Mouse (Mus musculus) midbrain, embryonic 11.5 days (tissue): ENCODE measurements at regions not wholly inside any gene's neighbourhood (a gene's known extent, or its start where the extent isn't known, plus 50 kb on each side); places are given as distances from the start of the nearest gene placed in this dataset.

Source experiments
- ATAC-seq: fragments of 200-750 bp; cut with Nextera tagmentation; 2 replicates; pipeline ENCODE4 v1.8.0; 2017; ENCODE audit warnings: moderate TSS enrichment, moderate library complexity; ENCODE audit not compliant: low FRiP score
- DNase-seq: peaks from one replicate; pipeline ENCODE4 v3.0.0; 2015; ENCODE audit warnings: low spot score; ENCODE audit errors: missing footprints
- H3K27ac ChIP-seq: fragments of 300-500 bp; sonication (generic); 2 replicates; pipeline ENCODE4 v1.5.1; 2014; ENCODE audit warnings: low read depth, low read length
- H3K27me3 ChIP-seq: fragments of 300-500 bp; sonication (generic); 2 replicates; pipeline ENCODE4 v1.6.1; 2014; ENCODE audit warnings: mild to moderate bottlenecking, low read length, moderate library complexity, mixed read lengths; ENCODE audit not compliant: control insufficient read depth, insufficient read depth
- H3K36me3 ChIP-seq: fragments of 300-500 bp; sonication (generic); 2 replicates; pipeline ENCODE4 v1.6.1; 2014; ENCODE audit warnings: mild to moderate bottlenecking, low read length, moderate library complexity, mixed read lengths; ENCODE audit not compliant: control insufficient read depth, insufficient read depth
- H3K4me1 ChIP-seq: fragments of 300-500 bp; sonication (generic); 2 replicates; pipeline ENCODE4 v1.6.1; 2014; ENCODE audit warnings: low read length; ENCODE audit not compliant: control insufficient read depth, insufficient read depth
- H3K4me2 ChIP-seq: fragments of 300-500 bp; sonication (generic); 2 replicates; pipeline ENCODE4 v1.6.1; 2014; ENCODE audit warnings: mild to moderate bottlenecking, moderate library complexity
- H3K4me3 ChIP-seq: fragments of 300-500 bp; sonication (generic); 2 replicates; pipeline ENCODE4 v1.5.1; 2014; ENCODE audit warnings: low read depth, low read length
- H3K9ac ChIP-seq: fragments of 300-500 bp; sonication (generic); 2 replicates; pipeline ENCODE4 v1.6.1; 2014; ENCODE audit warnings: low read length
- H3K9me3 ChIP-seq: fragments of 300-500 bp; sonication (generic); 2 replicates; pipeline ENCODE4 v1.6.1; 2016; ENCODE audit warnings: low read length; ENCODE audit not compliant: control insufficient read depth
- WGBS: fragments of 180-500 bp; shearing (Covaris S2); extraction: QIAGEN DNeasy Blood & Tissue Kit; methylation state at CpG from one replicate; pipeline ENCODE4 v1.1.7; 2014; 5-methylcytosine and 5-hydroxymethylcytosine counted together

DNA sequence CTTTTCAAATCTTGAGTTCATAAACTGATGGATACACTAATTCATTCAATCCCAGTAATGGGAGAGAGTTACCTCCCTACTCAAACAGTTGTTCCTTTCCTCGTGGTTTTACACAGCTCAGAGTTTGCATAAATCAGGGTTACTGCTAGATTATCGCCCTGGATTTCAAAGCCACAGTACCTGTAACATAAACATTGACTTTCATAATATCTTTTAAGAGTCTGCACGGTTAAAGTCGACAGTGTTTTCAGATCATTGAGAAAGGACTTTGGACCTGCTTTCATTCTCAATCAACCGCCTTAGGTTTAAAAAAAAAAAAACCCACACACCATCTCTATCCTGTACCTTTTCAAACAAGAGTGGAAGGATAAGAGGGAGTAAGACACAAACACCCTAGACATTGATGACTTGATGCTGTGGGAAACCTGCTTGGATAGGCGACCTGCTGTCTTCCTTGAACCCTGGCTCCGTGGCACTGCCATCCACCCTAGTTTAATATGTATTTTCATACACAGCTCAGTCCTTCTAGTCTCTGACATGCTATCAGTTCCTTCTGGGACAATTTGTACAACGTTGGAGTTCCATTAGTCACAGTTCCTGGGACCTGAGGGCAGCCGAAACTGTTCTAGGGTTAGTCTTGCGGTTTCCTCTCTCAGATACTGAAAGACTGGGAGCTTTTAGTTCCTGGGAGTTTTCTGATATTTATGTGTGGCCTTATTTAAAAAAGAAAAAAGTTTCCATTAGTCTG is 179.3 kb downstream of the Rnf152 start:
- H3K4me3 ChIP-seq, result no peak overlapping the region
- no peak for ATAC-seq
- 82% methylated on average over 10 of the region's 10 CpGs for WGBS

DNA sequence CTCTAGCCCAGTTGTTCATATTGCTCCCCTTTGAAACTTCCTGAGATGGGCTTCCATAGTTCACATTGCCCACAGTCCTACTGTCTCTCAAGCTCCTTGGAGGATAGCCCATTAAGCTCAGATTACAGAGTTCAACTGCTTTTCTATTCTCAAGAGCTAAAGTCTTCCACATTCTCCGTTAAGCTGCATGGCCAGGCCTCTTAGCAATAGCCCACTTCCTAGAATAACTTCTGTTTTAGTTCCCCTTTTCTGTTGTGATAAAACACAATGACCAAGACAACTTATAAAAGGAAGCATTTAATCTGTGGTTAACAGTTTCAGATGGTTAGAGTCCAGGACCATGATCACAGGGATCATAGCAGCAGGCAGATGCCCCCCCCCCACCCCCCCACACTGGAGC is 185.5 kb downstream of the Rnf152 start:
- Histone ChIP-seq H3K27me3 (no peaks in the 10 kb centered on the region), H3K36me3 (no peaks in the 10 kb centered on the region), H3K4me3 (no peak overlapping the region), H3K9me3 (no peaks in the 10 kb centered on the region), H3K9ac (no peak overlapping the region), H3K27ac (no peak overlapping the region), H3K4me1 (no peaks in the 10 kb centered on the region), H3K4me2 (no peak overlapping the region)
- ATAC-seq, result no peak
- 78% methylated on average over 1 of the region's 1 CpGs for WGBS
- DNase-seq, result no peak

More for the DNA sequence above, 179.3 kb downstream of the Rnf152 start:
- Histone ChIP-seq H3K27ac (no peak overlapping the region), H3K4me2 (no peak overlapping the region), H3K27me3 (no peaks in the 10 kb centered on the region), H3K9ac (no peak overlapping the region), H3K4me1 (peaks cover 3% of the 10 kb centered on the region; the same call in 1 of the 2 replicates), H3K36me3 (no peaks in the 10 kb centered on the region), H3K9me3 (no peaks in the 10 kb centered on the region)
- DNase-seq, result no peak

DNA sequence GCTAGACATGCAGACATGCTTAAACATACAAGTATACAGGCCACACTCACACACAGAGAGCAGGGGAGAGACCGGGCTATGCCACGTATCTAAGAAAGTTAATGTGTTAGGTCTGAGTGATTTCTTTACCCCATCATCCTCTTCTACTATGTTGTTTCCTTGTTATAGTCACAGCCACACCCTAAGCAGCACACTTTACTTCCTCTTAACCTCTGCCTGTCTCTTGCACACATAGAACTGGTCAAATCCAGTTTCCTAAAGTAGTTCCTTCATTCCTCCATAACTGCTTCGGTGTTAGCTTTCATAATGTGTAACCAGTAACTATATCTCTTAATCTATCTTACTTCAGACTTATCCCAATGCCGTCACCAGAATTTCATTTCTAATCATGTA is 186.4 kb downstream of the Rnf152 start:
- no peak overlapping the region for H3K9ac ChIP-seq
- H3K4me2 ChIP-seq, result no peak overlapping the region
- no peak overlapping the region for H3K27ac ChIP-seq
- 97% methylated on average over 4 of the region's 4 CpGs for WGBS
- no peaks in the 10 kb centered on the region for H3K4me1 ChIP-seq
- no peaks in the 10 kb centered on the region for H3K27me3 ChIP-seq
- H3K36me3 ChIP-seq, result no peaks in the 10 kb centered on the region
- no peak overlapping the region for H3K4me3 ChIP-seq
- no peak for DNase-seq
- H3K9me3 ChIP-seq, result no peaks in the 10 kb centered on the region
- no peak for ATAC-seq

DNA sequence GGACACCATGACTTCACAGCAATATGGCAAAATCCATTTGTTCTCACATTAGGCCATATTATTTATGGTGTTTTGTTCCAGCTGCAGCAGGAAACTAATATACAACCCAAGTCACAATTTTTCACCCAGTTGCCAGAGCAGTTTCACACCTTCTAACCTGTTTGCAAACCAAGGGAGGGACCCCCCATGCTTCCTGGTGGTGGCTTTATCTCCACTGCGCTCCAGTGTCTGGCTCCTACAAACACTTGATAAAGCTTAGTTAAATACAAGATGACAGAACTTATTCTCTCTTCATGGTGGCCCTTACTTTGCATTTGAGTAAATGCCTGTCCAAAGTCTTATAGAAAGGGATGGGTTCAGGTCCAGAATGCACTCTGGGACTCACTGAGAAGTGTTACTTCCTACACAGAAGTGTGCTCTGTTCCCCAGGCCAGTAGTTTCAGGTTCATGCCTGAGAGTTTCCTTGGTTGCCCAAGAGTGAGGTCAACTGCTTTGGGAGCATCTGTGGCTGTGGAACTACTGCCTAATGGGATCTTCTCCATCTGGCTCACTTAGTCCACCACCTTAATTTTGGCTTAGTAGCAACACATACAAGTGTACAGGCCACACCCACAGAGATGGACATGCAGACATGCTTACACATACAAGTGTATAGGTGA is 186.9 kb downstream of the Rnf152 start:
- no peak for ATAC-seq
- no peaks in the 10 kb centered on the region for H3K9me3 ChIP-seq
- DNase-seq, result no peak
- no peaks in the 10 kb centered on the region for H3K4me1 ChIP-seq
- H3K4me3 ChIP-seq, result no peak overlapping the region
- H3K27me3 ChIP-seq, result no peaks in the 10 kb centered on the region
- no peak overlapping the region for H3K27ac ChIP-seq
- H3K4me2 ChIP-seq, result no peak overlapping the region
- H3K36me3 ChIP-seq, result no peaks in the 10 kb centered on the region
- H3K9ac ChIP-seq, result no peak overlapping the region
- 86% methylated on average over 1 of the region's 1 CpGs for WGBS

DNA sequence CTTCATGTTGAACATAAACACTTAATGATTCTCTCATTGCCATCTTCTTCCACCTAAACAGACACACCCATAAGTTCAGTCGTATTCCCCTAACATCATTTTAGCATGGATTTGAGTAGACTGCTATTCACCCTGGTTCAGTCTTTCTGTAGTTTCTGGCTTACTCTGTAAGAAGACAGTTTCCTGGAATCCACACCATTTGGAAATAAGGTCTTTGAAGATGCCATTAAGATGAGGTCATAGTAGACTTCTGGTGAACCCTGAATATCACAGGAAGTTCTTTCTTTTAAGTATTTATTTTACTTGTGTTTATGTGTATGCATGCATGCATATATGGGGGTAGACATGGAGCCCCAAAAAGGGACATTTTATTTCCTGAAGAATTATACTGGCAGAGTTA is 187.7 kb downstream of the Rnf152 start:
- 91% methylated on average over 1 of the region's 1 CpGs for WGBS
- Histone ChIP-seq H3K4me2 (no peak overlapping the region), H3K9me3 (no peaks in the 10 kb centered on the region), H3K4me3 (no peak overlapping the region), H3K36me3 (no peaks in the 10 kb centered on the region), H3K27ac (no peak overlapping the region), H3K27me3 (no peaks in the 10 kb centered on the region), H3K9ac (no peak overlapping the region), H3K4me1 (no peaks in the 10 kb centered on the region)
- DNase-seq (no peak), ATAC-seq (no peak)

DNA sequence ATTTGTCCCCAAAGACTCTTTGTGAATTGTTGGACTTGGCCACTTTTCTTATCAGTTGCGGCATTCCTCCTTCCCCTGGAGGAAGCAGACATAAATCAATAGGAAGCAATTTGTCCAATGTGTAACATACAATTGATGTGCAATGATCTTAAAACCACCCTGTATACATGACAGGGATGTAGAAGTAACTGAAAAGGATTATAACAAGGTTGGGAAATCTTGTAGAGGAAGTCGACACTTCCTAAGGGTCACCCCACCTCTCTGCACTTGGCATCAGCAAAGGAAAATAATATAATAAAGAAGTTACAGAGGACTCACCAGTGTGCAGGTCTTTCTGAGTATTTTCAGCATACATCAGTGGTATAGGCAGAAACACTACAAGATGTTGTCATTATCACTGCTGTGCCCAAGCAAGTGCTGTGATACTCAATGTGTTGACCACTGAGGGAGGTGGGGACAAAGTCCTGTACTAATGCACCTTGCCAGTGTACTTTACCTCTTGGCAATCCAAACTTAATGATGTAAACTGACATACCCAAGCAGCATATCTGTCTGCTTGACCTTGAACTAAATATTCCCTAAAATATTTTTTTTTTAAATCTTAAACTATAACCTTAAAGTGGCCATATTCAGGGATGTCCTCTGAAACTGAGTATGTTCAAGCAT is 198.9 kb downstream of the Rnf152 start:
- Histone ChIP-seq H3K4me1 (no peaks in the 10 kb centered on the region), H3K4me3 (no peak overlapping the region), H3K9me3 (no peaks in the 10 kb centered on the region), H3K27ac (no peak overlapping the region), H3K36me3 (no peaks in the 10 kb centered on the region), H3K9ac (no peak overlapping the region), H3K27me3 (no peaks in the 10 kb centered on the region), H3K4me2 (no peak overlapping the region)
- DNase-seq (no peak), ATAC-seq (no peak)
- WGBS, result 90% methylated on average over 2 of the region's 2 CpGs

DNA sequence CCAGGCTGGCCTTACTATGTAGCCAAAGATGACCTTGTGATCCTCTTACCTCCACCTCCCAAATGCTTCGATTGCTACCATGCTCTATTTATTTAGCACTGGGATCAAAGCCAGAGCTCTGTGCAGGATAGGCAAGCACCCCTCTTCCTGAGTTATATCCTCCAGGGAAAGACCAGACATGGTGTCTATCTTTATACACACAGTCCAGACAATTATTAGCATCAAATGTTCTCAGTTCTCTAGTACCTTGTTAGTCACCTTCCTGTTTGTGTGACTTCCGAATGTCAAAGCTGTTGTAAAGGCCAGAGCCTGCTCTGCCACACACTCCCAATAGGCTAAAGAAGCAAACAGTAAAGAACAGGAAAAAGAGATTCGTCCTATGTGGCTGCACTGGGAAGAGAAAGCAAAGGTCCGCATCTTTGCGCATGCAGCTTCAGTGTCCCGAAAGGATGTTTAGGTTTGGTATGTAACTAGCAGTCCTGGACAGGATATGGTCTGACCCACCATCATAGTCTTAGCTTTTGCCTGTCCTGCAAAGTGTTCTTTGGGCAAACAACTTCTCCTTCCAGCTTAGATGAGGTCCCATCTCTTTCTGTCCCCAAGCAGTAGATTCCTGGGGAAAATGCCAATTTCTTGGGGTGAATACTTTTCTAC is 204.2 kb downstream of the Rnf152 start:
- Histone ChIP-seq H3K9me3 (no peaks in the 10 kb centered on the region), H3K4me2 (no peak overlapping the region), H3K9ac (no peak overlapping the region), H3K36me3 (no peaks in the 10 kb centered on the region), H3K4me1 (no peaks in the 10 kb centered on the region), H3K4me3 (no peak overlapping the region), H3K27me3 (no peaks in the 10 kb centered on the region), H3K27ac (no peak overlapping the region)
- 83% methylated on average over 6 of the region's 6 CpGs for WGBS
- DNase-seq (no peak), ATAC-seq (0 out of 2 replicates have a peak, but pooled peaks have one; percentile 1)

DNA sequence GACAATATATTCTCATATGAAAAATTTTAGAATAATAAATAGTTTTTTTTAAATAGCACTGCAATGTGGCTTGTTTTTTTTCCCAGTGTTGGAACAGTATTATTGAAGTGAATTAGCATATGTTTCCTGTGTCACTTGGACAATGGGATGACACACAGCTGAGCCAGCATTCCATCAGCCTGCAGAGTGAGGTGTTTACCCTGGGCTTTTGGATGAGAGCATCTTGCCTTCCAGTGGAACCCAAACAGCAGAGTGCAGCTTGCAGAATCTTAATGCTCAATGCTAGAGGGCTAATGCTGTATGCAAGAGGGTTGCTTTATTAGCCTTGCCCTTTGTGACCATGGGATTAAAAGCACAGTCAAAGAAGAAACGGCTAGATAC is 205.1 kb downstream of the Rnf152 start:
- no peak overlapping the region for H3K9ac ChIP-seq
- no peak for DNase-seq
- H3K4me2 ChIP-seq, result no peak overlapping the region
- no peaks in the 10 kb centered on the region for H3K4me1 ChIP-seq
- no peak overlapping the region for H3K27ac ChIP-seq
- peak; percentile 67; the same call in 1 of the 2 replicates for ATAC-seq
- H3K36me3 ChIP-seq, result no peaks in the 10 kb centered on the region
- H3K9me3 ChIP-seq, result no peaks in the 10 kb centered on the region
- no peak overlapping the region for H3K4me3 ChIP-seq
- no peaks in the 10 kb centered on the region for H3K27me3 ChIP-seq
- 19% methylated on average over 1 of the region's 1 CpGs for whole genome bisulfite sequencing
